Mouse (Mus musculus) liver, postnatal 0 days (tissue): ENCODE results near the gene Smyd3. TPM values are rescaled to one million over a fixed set of nuclear protein-coding genes. Genes with fewer than 3 reads are reported as not detected.
A peak's percentile ranks its signal among the peaks of the same experiment; 100 is the strongest.

ENCODE experiments used
- ATAC-seq: fragments of 200-750 bp; cut with Nextera tagmentation; 2 replicates; pipeline ENCODE4 v1.8.0; 2017; ENCODE audit warnings: mild to moderate bottlenecking, moderate library complexity
- DNase-seq: peaks from one replicate; pipeline ENCODE4 v3.0.0-alpha.2; 2016
- H3K27ac ChIP-seq: fragments of 300-500 bp; sonication (generic); 2 replicates; pipeline ENCODE4 v1.5.1; 2014; ENCODE audit warnings: antibody characterized with exemption, moderate library complexity, mild to moderate bottlenecking, low read depth
- H3K27me3 ChIP-seq: fragments of 300-500 bp; sonication (generic); 2 replicates; pipeline ENCODE4 v1.6.1; 2014; ENCODE audit warnings: low read length, control low read depth, mixed read lengths; ENCODE audit not compliant: insufficient read depth
- H3K36me3 ChIP-seq: fragments of 300-500 bp; sonication (generic); replicated peaks from 2 replicates; pipeline ENCODE4 v1.6.1; 2014; ENCODE audit warnings: mild to moderate bottlenecking, control low read depth, low read length, moderate library complexity, mixed read lengths; ENCODE audit not compliant: insufficient read depth
- H3K4me1 ChIP-seq: fragments of 300-500 bp; sonication (generic); 2 replicates; pipeline ENCODE4 v1.6.1; 2014; ENCODE audit warnings: antibody characterized with exemption, mild to moderate bottlenecking, control low read depth; ENCODE audit not compliant: insufficient read depth
- H3K4me2 ChIP-seq: fragments of 300-500 bp; sonication (generic); 2 replicates; pipeline ENCODE4 v1.6.1; 2014; ENCODE audit warnings: low read depth, mild to moderate bottlenecking, low read length, moderate library complexity, mixed read lengths
- H3K4me3 ChIP-seq: fragments of 300-500 bp; sonication (generic); 2 replicates; pipeline ENCODE4 v1.5.1; 2014; ENCODE audit warnings: low read depth, low read length
- H3K9ac ChIP-seq: fragments of 300-500 bp; sonication (generic); replicated peaks from 2 replicates; pipeline ENCODE4 v1.6.1; 2014; ENCODE audit warnings: mild to moderate bottlenecking, moderate library complexity
- H3K9me3 ChIP-seq: fragments of 300-500 bp; sonication (generic); 2 replicates; pipeline ENCODE4 v1.6.1; 2016; ENCODE audit warnings: mild to moderate bottlenecking, control low read depth, low read length, mixed read lengths
- CTCF ChIP-seq: sonication (generic); IDR thresholded peaks from 2 replicates; pipeline ENCODE4 v1.5.1; 2016; ENCODE audit warnings: antibody characterized with exemption, low read depth
- EP300 ChIP-seq: IDR thresholded peaks from 2 replicates; pipeline ENCODE4 v1.6.1; 2016; ENCODE audit warnings: antibody characterized with exemption, low read depth, mild to moderate bottlenecking
- WGBS: fragments of 180-500 bp; shearing (Covaris S2); extraction: QIAGEN DNeasy Blood & Tissue Kit; methylation state at CpG from one replicate; pipeline ENCODE4 v1.1.7; 2014; ENCODE audit not compliant: insufficient replicate concordance; 5-methylcytosine and 5-hydroxymethylcytosine counted together
- polyA plus RNA-seq: library from polyadenylated mRNA; unstranded; fragments of >200 nt; fragmentation: Nextera tagmentation; extraction: Ambion mirVana; gene quantifications from 2 replicates; pipeline ENCODE4 v1.2.1, GENCODE M21; 2015

Gene Smyd3
- polyA plus RNA-seq, 1 experiment from 2014 or later, result 5.1 TPM

- H3K9me3 ChIP-seq, result no peaks in the 10 kb centered on the region
- no peaks in the 10 kb centered on the region for H3K36me3 ChIP-seq
- H3K9ac ChIP-seq, result no peak overlapping the region
- H3K4me2 ChIP-seq, result no peak overlapping the region
- DNase-seq (no peak), ATAC-seq (no peak)
- no peaks in the 10 kb centered on the region for H3K27me3 ChIP-seq
- 81% methylated on average over 14 of the region's 14 CpGs for WGBS
- H3K4me3 ChIP-seq, result no peak overlapping the region
- H3K4me1 ChIP-seq, result peaks cover 21% of the 10 kb centered on the region
- no peak overlapping the region for H3K27ac ChIP-seq
- TF ChIP-seq EP300 (no peak), CTCF (no peak)
Observed at GRCm38 (mm10) chr1:179064601-179065293, 453.1 kb downstream of the Smyd3 start.

GRCm38 (mm10) chr1:179061759-179062168 lies 456.1 kb downstream of the Smyd3 start:
- peak; percentile 76 for DNase-seq

GRCm38 (mm10) chr1:179061053-179061452 lies 456.8 kb downstream of the Smyd3 start:
- ATAC-seq, result peak; percentile 57

More at GRCm38 (mm10) chr1:179061759-179062168, 456.1 kb downstream of the Smyd3 start:
- no peak overlapping the region for H3K9ac ChIP-seq
- no peaks in the 10 kb centered on the region for H3K9me3 ChIP-seq
- H3K4me2 ChIP-seq, result 0 out of 2 replicates have a peak overlapping the region, but pooled peaks have one; percentile 5
- H3K4me3 ChIP-seq, result no peak overlapping the region
- peak; percentile 65 for ATAC-seq
- H3K27me3 ChIP-seq, result no peaks in the 10 kb centered on the region
- H3K27ac ChIP-seq, result peak overlapping the region; percentile 25
- 34% methylated on average over 9 of the region's 9 CpGs for WGBS
- peaks cover 19% of the 10 kb centered on the region for H3K4me1 ChIP-seq
- TF ChIP-seq CTCF, result no peak
- TF ChIP-seq EP300, result peak; percentile 87
- no peaks in the 10 kb centered on the region for H3K36me3 ChIP-seq

GRCm38 (mm10) chr1:179060113-179060955 lies 457.5 kb downstream of the Smyd3 start:
- Histone ChIP-seq H3K9me3 (no peaks in the 10 kb centered on the region), H3K27me3 (no peaks in the 10 kb centered on the region), H3K27ac (no peak overlapping the region), H3K4me3 (no peak overlapping the region), H3K9ac (no peak overlapping the region), H3K36me3 (no peaks in the 10 kb centered on the region), H3K4me2 (no peak overlapping the region), H3K4me1 (peaks cover 21% of the 10 kb centered on the region)
- ATAC-seq, result no peak; the same call in 1 of the 2 replicates
- 51% methylated on average over 18 of the region's 18 CpGs for WGBS
- TF ChIP-seq EP300 (no peak), CTCF (no peak)
- DNase-seq, result no peak

More at GRCm38 (mm10) chr1:179061053-179061452, 456.8 kb downstream of the Smyd3 start:
- DNase-seq, result no peak
- H3K9ac ChIP-seq, result no peak overlapping the region
- no peak overlapping the region for H3K4me3 ChIP-seq
- H3K9me3 ChIP-seq, result no peaks in the 10 kb centered on the region
- H3K27me3 ChIP-seq, result no peaks in the 10 kb centered on the region
- peak overlapping the region; percentile 25 for H3K27ac ChIP-seq
- TF ChIP-seq EP300, result peak; percentile 66; the same call in 1 of the 2 replicates
- no peak for TF ChIP-seq CTCF
- H3K36me3 ChIP-seq, result no peaks in the 10 kb centered on the region
- peaks cover 19% of the 10 kb centered on the region for H3K4me1 ChIP-seq
- H3K4me2 ChIP-seq, result 0 out of 2 replicates have a peak overlapping the region, but pooled peaks have one; percentile 11
- WGBS, result 49% methylated on average over 4 of the region's 4 CpGs

GRCm38 (mm10) chr1:179059286-179060112 lies 458.3 kb downstream of the Smyd3 start:
- H3K36me3 ChIP-seq, result no peaks in the 10 kb centered on the region
- no peaks in the 10 kb centered on the region for H3K27me3 ChIP-seq
- H3K4me2 ChIP-seq, result no peak overlapping the region
- ATAC-seq (no peak), DNase-seq (no peak)
- H3K4me3 ChIP-seq, result no peak overlapping the region
- H3K9ac ChIP-seq, result no peak overlapping the region
- WGBS, result 75% methylated on average over 15 of the region's 15 CpGs
- no peak overlapping the region for H3K27ac ChIP-seq
- H3K9me3 ChIP-seq, result no peaks in the 10 kb centered on the region
- H3K4me1 ChIP-seq, result peaks cover 25% of the 10 kb centered on the region
- TF ChIP-seq EP300 (no peak), CTCF (no peak)
